Mouse (Mus musculus) thymus, adult 2 months (tissue): ENCODE measurements around the gene Eif2ak1.

Experiments
- CTCF ChIP-seq: fragments of 200-500 bp; IDR thresholded peaks from 2 replicates; pipeline ENCODE4 v1.5.1; 2012; ENCODE audit warnings: mild to moderate bottlenecking, control low read depth, low read length, moderate library complexity, borderline replicate concordance; ENCODE audit not compliant: control insufficient read depth, poor library complexity, insufficient read depth; ENCODE audit errors: extremely low read depth
- POLR2A ChIP-seq: fragments of 200-500 bp; IDR thresholded peaks from 2 replicates; pipeline ENCODE4 v1.6.1; 2012; ENCODE audit warnings: mild to moderate bottlenecking, low read length, control low read depth, moderate library complexity; ENCODE audit not compliant: control insufficient read depth, poor library complexity, insufficient read depth; ENCODE audit errors: extremely low read depth

- TF ChIP-seq CTCF (no peak), POLR2A (no peak)
Observed at GRCm38 (mm10) chr5:143929291-143929690, 111.7 kb downstream of the Eif2ak1 start.
